Mouse (Mus musculus) left cerebral cortex, postnatal 4 days (tissue): ENCODE measurements around the gene Actbl2. TPM values are rescaled to one million over a fixed set of nuclear protein-coding genes. Genes with fewer than 3 reads are reported as not detected.

Experiments used
- total RNA-seq, 2 experiments: library from RNA; stranded (reverse); gene quantifications; 2 replicates each; pipeline ENCODE4 v1.2.3; 2021

Gene Actbl2
- total RNA-seq, 2 experiments from 2014 or later, result not detected

Other genes starting within 250 kb of the Actbl2 start
- 10 to 100 TPM; 79.2 to 89.1 TPM for gene Gpbp1, start 235.1 kb downstream of the Actbl2 start, total RNA-seq